8 mouse cellular contexts compared by ENCODE assay signal in the genomic region with DNA sequence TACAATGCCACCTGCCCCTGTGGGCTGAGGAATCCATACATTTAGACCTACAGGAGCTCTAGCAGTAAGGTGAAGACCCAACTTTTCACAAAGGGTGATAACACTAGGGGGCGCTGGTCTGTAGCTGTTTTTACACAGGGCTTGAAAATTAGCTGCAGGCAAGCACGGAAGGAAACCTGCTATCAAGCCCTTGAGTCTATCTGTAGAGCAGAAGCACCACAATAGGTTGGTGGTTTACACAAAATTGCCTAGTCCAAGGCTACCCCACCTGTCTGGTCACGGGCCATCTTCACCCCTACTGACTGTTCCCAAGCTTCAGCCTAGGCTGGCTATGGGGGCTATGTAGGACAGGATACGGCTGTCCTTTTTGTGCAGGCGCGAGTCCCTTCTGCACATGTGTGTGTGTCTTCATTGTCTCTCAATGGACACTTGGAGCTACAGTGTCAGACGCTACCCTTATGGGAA. TPM values are rescaled to one million over a fixed set of nuclear protein-coding genes. Genes with fewer than 3 reads are reported as not detected.
DNase-seq lines count a peak whose midpoint lies in the region; ATAC-seq lines count a peak whose summit lies in the region.

No protein-coding gene starts in this region.

- DNase-seq in cerebellum, postnatal 4 days (ENCODE audit: low spot score in 2 of 2): peak; percentile 47 to 70
- DNase-seq in gastrocnemius, adult 8-10 months (ENCODE audit: low spot score in 2 of 2): peak; percentile 62 to 68
- peak; percentile 94 for DNase-seq in induced T-regulatory cell, adult 2 months (ENCODE audit: low read depth)
- peak; percentile 47 to 63 for DNase-seq in left cerebral cortex, adult 8-10 months (ENCODE audit: low spot score in 2 of 2)
- DNase-seq in right cerebral cortex, adult 2 months (ENCODE audit: low spot score in 2 of 2): peak; percentile 80 to 86
- peak; percentile 83 for DNase-seq in urinary bladder, postnatal 14 days (ENCODE audit: low spot score)

- peak; percentile 76 for ATAC-seq in activated CD4-positive, CD25-positive, alpha-beta regulatory T cell, adult 4 months
- ATAC-seq in megakaryocyte, adult 5-6 weeks (ENCODE audit: poor library complexity, severe bottlenecking): peak; percentile 83

RNA-seq across cellular contexts. Expression of gene Zscan22, which starts 11.9 kb away (rescaled TPM):
- polyA plus RNA-seq in activated CD4-positive, CD25-positive, alpha-beta regulatory T cell, adult 4 months (2017; shearing (Covaris generic)): 10 to 100 TPM in 1 of 2 experiments, 1 to 10 TPM in 1; 6.6 to 10.9 TPM
- total RNA-seq in gastrocnemius, adult 8-10 months (2022): 1 to 10 TPM; 3.2 to 3.7 (median 3.4) TPM
- total RNA-seq in left cerebral cortex, adult 8-10 months (2022): 10 to 100 TPM; 12.7 to 15.0 (median 13.7) TPM
- total RNA-seq in megakaryocyte, adult 5-6 weeks (2015): 6.6 and 7.5 TPM in 2 replicates
- 3.1 and 3.3 TPM in 2 replicates for total RNA-seq in megakaryocyte, adult 5-6 weeks (2017)

RNA-seq across cellular contexts. Expression of gene Rps5, which starts 12.6 kb away (rescaled TPM):
- polyA plus RNA-seq in activated CD4-positive, CD25-positive, alpha-beta regulatory T cell, adult 4 months (2017; shearing (Covaris generic)): 1,000 to 10,000 TPM; 2,813 to 3,009 TPM
- total RNA-seq in gastrocnemius, adult 8-10 months (2022): 100 to 1,000 TPM; 635 to 741 (median 657) TPM
- total RNA-seq in left cerebral cortex, adult 8-10 months (2022): 100 to 1,000 TPM; 432 to 451 (median 444) TPM
- 1,879 and 1,910 TPM in 2 replicates for total RNA-seq in megakaryocyte, adult 5-6 weeks (2015)
- total RNA-seq in megakaryocyte, adult 5-6 weeks (2017): 1,118 and 1,375 TPM in 2 replicates

RNA-seq across cellular contexts. Expression of gene Rnf225, which starts 17.7 kb away (rescaled TPM):
- not detected for polyA plus RNA-seq in activated CD4-positive, CD25-positive, alpha-beta regulatory T cell, adult 4 months (2017; shearing (Covaris generic))
- under 1 TPM; 0.19 to 0.51 (median 0.42) TPM for total RNA-seq in gastrocnemius, adult 8-10 months (2022)
- 1 to 10 TPM in 3 of 4 experiments, under 1 TPM in 1; 0.98 to 1.5 (median 1.2) TPM for total RNA-seq in left cerebral cortex, adult 8-10 months (2022)
- 0.07 and 0.14 TPM in 2 replicates for total RNA-seq in megakaryocyte, adult 5-6 weeks (2015)
- total RNA-seq in megakaryocyte, adult 5-6 weeks (2017): 0.04 and 0.15 TPM in 2 replicates

RNA-seq across cellular contexts. Expression of gene Zfp128, which starts 28.6 kb away (rescaled TPM):
- 1 to 10 TPM in 1 of 2 experiments, under 1 TPM in 1; 0.84 to 2.4 TPM for polyA plus RNA-seq in activated CD4-positive, CD25-positive, alpha-beta regulatory T cell, adult 4 months (2017; shearing (Covaris generic))
- 1 to 10 TPM; 1.7 to 2.2 (median 2.1) TPM for total RNA-seq in gastrocnemius, adult 8-10 months (2022)
- total RNA-seq in left cerebral cortex, adult 8-10 months (2022): 1 to 10 TPM; 7.2 to 8.7 (median 7.8) TPM
- total RNA-seq in megakaryocyte, adult 5-6 weeks (2015): 3.5 and 4.8 TPM in 2 replicates
- 3.6 and 5.2 TPM in 2 replicates for total RNA-seq in megakaryocyte, adult 5-6 weeks (2017)

RNA-seq across cellular contexts. Expression of gene Zfp324, which starts 56.1 kb away (rescaled TPM):
- 1 to 10 TPM; 2.4 to 3.4 TPM for polyA plus RNA-seq in activated CD4-positive, CD25-positive, alpha-beta regulatory T cell, adult 4 months (2017; shearing (Covaris generic))
- 1 to 10 TPM; 1.3 to 2.7 (median 1.6) TPM for total RNA-seq in gastrocnemius, adult 8-10 months (2022)
- total RNA-seq in left cerebral cortex, adult 8-10 months (2022): 10 to 100 TPM in 1 of 4 experiments, 1 to 10 TPM in 3; 9.2 to 10.1 (median 9.7) TPM
- 2.3 and 2.4 TPM in 2 replicates for total RNA-seq in megakaryocyte, adult 5-6 weeks (2015)
- total RNA-seq in megakaryocyte, adult 5-6 weeks (2017): 4.7 and 5.1 TPM in 2 replicates

Comparison
In these comparisons a context has a peak if more than half of its experiments do, and no peak if none do; other contexts are left out.
1. Peak in every context shown above with its lines: DNase-seq and ATAC-seq.